ENCODE assay signal across 8 mouse cellular contexts in genomic region chr10:91187349-91187748, GRCm38 (mm10). TPM values are rescaled to one million over a fixed set of nuclear protein-coding genes. Genes with fewer than 3 reads are reported as not detected.
DNase-seq lines count a peak whose midpoint lies in the region; ATAC-seq and TF ChIP-seq lines count a peak whose summit lies in the region.

No protein-coding gene starts in this region.

- TF ChIP-seq POLR2A in spleen, adult 2 months (IDR thresholded peaks at IDR 0.05; ENCODE audit: low read depth, low read length), result no peak

- H3K4me1 ChIP-seq in spleen, adult 2 months (ENCODE audit: control insufficient read depth, insufficient read depth, insufficient read length), result peaks cover 3% of the 10 kb centered on the region; the same call in 1 of the 2 replicates
- peaks cover 19% of the 10 kb centered on the region for H3K4me1 ChIP-seq in hindbrain, embryonic 13.5 days (replicated peaks)
- peaks cover 11% of the 10 kb centered on the region for H3K4me1 ChIP-seq in midbrain, embryonic 11.5 days (ENCODE audit: control insufficient read depth, insufficient read depth, low read length)

- peak overlapping the region; percentile 52 for H3K4me2 ChIP-seq in hindbrain, embryonic 13.5 days
- H3K4me2 ChIP-seq in midbrain, embryonic 11.5 days, result peak overlapping the region; percentile 31

- no peaks in the 10 kb centered on the region for H3K9me3 ChIP-seq in hindbrain, embryonic 13.5 days
- no peaks in the 10 kb centered on the region for H3K9me3 ChIP-seq in midbrain, embryonic 11.5 days (ENCODE audit: control insufficient read depth, low read length)

- peak overlapping the region; percentile 28 for H3K4me3 ChIP-seq in spleen, adult 2 months (ENCODE audit: extremely low read depth, insufficient read depth, insufficient read length)
- peak overlapping the region; percentile 29 for H3K4me3 ChIP-seq in hindbrain, embryonic 13.5 days
- peak overlapping the region; percentile 20; the same call in 1 of the 2 replicates for H3K4me3 ChIP-seq in midbrain, embryonic 11.5 days (ENCODE audit: low read depth, low read length)

- no peak overlapping the region for H3K27ac ChIP-seq in spleen, adult 2 months (ENCODE audit: insufficient read depth, low read length)
- H3K27ac ChIP-seq in hindbrain, embryonic 13.5 days, result peak overlapping the region; percentile 96
- peak overlapping the region; percentile 90 for H3K27ac ChIP-seq in midbrain, embryonic 11.5 days (ENCODE audit: low read depth, low read length)

- no peak for TF ChIP-seq CTCF in spleen, adult 2 months (IDR thresholded peaks at IDR 0.05; ENCODE audit: extremely low read depth, insufficient read depth, insufficient read length, insufficient replicate concordance)

- ATAC-seq in cerebellum, adult (ENCODE audit: insufficient number of reproducible peaks, low FRiP score, low TSS enrichment), result no peak
- ATAC-seq in hindbrain, embryonic 13.5 days (ENCODE audit: low FRiP score), result peak; percentile 30; the same call in 1 of the 2 replicates
- peak; percentile 34; the same call in 1 of the 2 replicates for ATAC-seq in midbrain, embryonic 11.5 days (ENCODE audit: low FRiP score)

- no peaks in the 10 kb centered on the region for H3K36me3 ChIP-seq in spleen, adult 2 months (ENCODE audit: control insufficient read depth, insufficient read depth, low read length)
- no peaks in the 10 kb centered on the region for H3K36me3 ChIP-seq in hindbrain, embryonic 13.5 days
- H3K36me3 ChIP-seq in midbrain, embryonic 11.5 days (ENCODE audit: control insufficient read depth, insufficient read depth, low read length), result no peaks in the 10 kb centered on the region

- H3K27me3 ChIP-seq in spleen, adult 2 months (ENCODE audit: control insufficient read depth, insufficient read depth, low read length), result no peaks in the 10 kb centered on the region
- H3K27me3 ChIP-seq in hindbrain, embryonic 13.5 days, result no peaks in the 10 kb centered on the region
- no peaks in the 10 kb centered on the region for H3K27me3 ChIP-seq in midbrain, embryonic 11.5 days (ENCODE audit: control insufficient read depth, insufficient read depth, low read length)

- peak overlapping the region; percentile 75 for H3K9ac ChIP-seq in hindbrain, embryonic 13.5 days
- peak overlapping the region; percentile 76 for H3K9ac ChIP-seq in midbrain, embryonic 11.5 days (ENCODE audit: low read length)

- peak; percentile 45 to 71 for DNase-seq in cerebellum, postnatal 10 days
- no peak for DNase-seq in spleen, adult 2 months (ENCODE audit: low read depth in 1 of 2, low spot score in 2 of 2)
- no peak for DNase-seq in spleen, postnatal 36 days (ENCODE audit: low spot score in 2 of 2)
- peak; percentile 96 for DNase-seq in midbrain, embryonic 11.5 days (ENCODE audit: low spot score, missing footprints)
- DNase-seq in left cerebral cortex, adult 18-20 months (ENCODE audit: low spot score in 2 of 2), result no peak
- DNase-seq in adipocyte (ENCODE audit: low spot score), result no peak

- 30% methylated on average over 10 of the region's 10 CpGs for WGBS in spleen, adult 2 months
- 17% methylated on average over 10 of the region's 10 CpGs for WGBS in hindbrain, embryonic 13.5 days
- WGBS in midbrain, embryonic 11.5 days, result 11% methylated on average over 10 of the region's 10 CpGs

RNA-seq across cellular contexts. Expression of gene Tmpo, which starts 6.2 kb away (rescaled TPM):
- 37.0 and 65.6 TPM in 2 replicates for polyA plus RNA-seq in spleen, adult 2 months (2012; rRNA removed)
- polyA plus RNA-seq in hindbrain, embryonic 13.5 days (2015; fragmentation: Nextera tagmentation; extraction: Ambion mirVana), result 123 and 129 TPM in 2 replicates
- 339 and 388 TPM in 2 replicates for polyA plus RNA-seq in midbrain, embryonic 11.5 days (2014; fragmentation: Nextera tagmentation; extraction: Ambion mirVana)
- total RNA-seq in left cerebral cortex, adult 18-20 months (2021), result 10 to 100 TPM; 44.1 to 49.8 TPM

Comparison
In these comparisons a context has a peak if more than half of its experiments do, and no peak if none do; other contexts are left out.
1. DNase-seq: peak in cerebellum, postnatal 10 days (2 of 2) and midbrain, embryonic 11.5 days (single experiment); none in spleen, adult 2 months (0 of 2), spleen, postnatal 36 days (0 of 2), left cerebral cortex, adult 18-20 months (0 of 2) and adipocyte (single experiment).
2. Peak in every context shown above with its lines, with median percentiles within 50 percentile points of each other: H3K4me3 ChIP-seq.